Mouse (Mus musculus): ENCODE measurements around the gene Atn1. TPM values are rescaled to one million over a fixed set of nuclear protein-coding genes. Genes with fewer than 3 reads are reported as not detected.

The Atn1 gene
- polyA plus RNA-seq, 1 experiment, result 75.6 TPM

DNA sequence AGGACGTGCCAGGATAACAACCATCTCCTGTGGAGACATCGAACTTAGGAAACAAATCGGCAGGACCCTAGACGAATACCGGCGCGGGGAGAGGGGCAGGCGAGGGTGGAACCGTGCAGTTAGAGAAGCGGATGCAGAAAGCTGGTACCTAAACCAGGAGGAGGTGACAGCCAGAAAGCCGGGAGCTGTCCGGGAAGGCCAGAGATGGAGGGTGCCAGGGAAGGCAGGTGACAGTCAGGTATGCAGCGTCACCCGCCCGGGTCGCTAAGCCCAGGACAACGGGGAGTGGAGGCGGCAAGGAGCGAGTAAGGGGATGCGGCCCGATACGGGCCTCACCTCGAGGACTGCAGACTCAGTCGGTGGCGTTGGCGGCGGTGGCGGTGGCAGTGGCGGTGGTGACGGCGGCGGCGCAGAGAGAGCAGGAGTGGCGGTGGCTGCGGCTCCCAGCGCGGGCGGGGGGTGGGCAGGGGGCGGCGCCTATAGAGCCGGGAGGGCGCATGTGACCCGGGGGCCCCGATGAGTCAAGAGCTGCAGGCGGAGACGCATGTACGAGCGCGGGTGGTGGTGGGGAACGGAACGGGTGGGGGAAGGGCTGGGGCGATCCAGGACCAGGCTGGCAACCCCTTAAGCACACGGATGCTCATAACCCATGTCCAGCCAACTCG lies 12.9 kb upstream of the Atn1 start, which contains the start of gene Eno2:
TSS of gene Eno2 (minus strand) at position 573 of the 665 bp plus-strand sequence.
- DNase-seq (ENCODE audit: extremely low spot score in 1 of 2, low spot score in 1 of 2), result peak in 1 of 2 experiments; percentile 81

- no peak for DNase-seq (ENCODE audit: extremely low spot score in 1 of 2, low spot score in 1 of 2)
Measured at GRCm38 (mm10) chr6:124768704-124769044, 12.3 kb upstream of the Atn1 start.

DNA sequence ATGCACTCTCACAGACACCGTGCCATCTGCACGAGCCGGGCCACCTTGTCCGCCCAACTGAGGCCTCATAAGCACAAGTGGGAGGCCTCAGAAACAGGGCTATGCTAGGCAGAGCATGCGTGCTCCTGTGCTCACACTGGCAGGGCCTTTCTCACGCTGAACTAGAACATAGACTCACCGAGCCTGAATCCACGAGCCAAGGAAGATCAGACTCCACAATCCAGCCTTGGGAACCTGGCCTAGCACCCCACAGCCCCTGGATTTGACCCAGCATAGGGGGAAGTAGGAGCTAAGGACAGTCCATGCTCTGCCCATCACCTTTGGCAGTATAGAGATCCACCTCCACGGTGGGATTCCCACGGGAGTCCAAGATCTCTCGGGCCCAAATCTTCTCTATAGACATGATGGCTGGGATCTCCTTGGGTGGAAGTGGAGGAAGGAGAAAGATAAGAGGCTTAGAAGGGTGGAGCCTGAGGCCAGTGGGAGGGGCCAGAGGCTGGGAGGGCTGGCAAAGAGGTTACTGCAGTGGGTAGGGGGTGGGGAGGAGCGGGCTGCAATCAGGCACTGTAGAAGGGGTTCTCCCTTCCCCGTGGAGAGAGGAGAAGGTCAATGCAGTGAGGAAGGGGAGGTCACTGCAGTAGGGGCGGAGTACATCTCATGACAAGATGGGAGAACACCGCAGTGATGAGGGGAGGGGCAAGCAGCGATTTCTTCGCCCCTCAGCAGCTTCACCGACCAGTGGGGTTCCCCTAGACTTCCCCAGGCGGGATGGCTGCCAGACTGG lies 11.8 kb upstream of the Atn1 start:
- peak in 1 of 2 experiments; percentile 75 for DNase-seq (ENCODE audit: extremely low spot score in 1 of 2, low spot score in 1 of 2)

- no peak for DNase-seq (ENCODE audit: extremely low spot score in 1 of 2, low spot score in 1 of 2)
Measured at GRCm38 (mm10) chr6:124767536-124767919, 11.2 kb upstream of the Atn1 start.

DNA sequence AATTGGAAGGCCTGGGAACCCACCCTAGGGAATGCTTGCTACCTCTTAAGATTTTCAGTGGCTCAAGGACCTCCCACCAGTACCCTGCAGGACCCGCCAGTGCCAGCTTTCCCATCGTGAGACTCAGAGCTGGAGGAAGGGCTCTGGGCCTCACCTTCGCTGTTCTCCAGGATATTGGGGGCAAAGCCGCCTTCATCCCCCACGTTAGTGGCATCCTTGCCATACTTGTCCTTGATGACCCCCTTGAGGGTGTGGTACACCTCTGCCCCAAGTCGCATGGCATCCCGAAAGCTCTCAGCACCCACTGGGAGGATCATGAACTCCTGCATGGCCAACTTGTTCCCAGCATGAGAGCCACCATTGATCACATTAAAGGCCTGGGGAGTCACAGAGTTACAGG lies 9.6 kb upstream of the Atn1 start:
- no peak for DNase-seq (ENCODE audit: extremely low spot score in 1 of 2, low spot score in 1 of 2)

DNA sequence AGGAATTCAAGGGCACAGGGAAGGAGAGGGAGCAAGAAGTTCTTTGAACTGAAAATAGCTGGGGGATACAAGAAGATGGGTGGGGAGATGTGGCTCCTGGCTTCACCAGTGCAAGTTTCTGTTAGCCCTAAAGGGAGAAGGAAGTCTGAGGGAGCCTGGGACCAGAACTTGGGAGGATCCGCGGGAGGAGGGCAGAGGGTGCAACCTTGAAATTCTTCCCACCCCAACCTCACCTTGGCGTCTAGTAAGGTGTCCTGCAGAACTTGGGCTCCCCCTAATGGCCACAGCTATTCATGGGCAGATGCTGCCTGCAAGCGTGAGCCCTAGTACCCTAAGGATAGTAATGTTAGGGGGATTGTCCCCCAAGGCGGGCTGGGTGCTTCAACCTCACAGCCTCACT lies 2.9 kb upstream of the Atn1 start:
- peak; percentile 73 to 91 for DNase-seq (ENCODE audit: extremely low spot score in 1 of 2, low spot score in 1 of 2)

GRCm38 (mm10) chr6:124758849-124759232 lies 2.5 kb upstream of the Atn1 start:
- no peak for DNase-seq (ENCODE audit: extremely low spot score in 1 of 2, low spot score in 1 of 2)

DNA sequence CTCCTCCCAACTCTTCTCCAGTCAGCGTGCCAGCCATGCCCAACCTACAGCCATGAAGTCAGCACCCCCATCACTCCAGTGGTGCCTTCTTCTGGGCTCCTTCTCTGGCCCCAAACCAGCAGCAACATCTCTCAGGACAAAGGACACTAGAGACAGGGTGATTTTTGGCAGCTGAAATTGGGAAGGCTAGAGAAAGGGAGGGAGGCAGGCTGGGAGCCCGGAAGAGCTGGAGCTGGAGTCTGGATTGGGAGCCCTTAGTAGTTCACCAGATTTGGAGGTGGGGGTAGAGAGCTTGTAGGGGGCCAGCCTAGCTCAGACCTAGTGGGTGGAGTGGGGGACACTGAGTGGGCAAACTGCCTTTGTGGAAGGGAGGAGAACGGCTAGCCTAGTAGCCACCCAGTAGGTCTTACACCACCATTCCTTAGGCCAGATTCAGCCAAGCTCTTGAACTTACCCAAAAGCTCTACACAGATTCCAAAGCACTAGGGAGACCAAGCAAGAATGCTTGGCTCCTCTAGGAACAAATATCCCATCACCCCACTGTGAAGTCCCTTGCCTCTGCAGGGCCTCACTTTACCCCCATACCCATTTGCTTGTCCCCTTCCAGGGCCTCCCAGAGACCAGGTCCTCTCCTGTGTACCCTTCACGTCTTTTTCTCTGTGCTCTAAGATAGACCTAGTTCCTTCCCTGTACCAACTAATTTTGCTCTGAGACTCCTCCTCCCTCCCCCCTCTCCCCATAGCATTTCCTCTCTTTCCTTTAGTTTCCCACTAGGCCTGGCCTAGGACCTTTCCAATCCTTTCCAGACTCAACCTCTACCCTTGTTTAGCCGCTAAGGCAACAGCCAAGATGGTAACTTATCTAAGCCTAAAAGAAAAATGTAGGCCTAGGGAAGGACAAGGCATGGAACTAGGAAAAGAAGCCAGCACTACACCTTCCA lies 1.9 kb upstream of the Atn1 start:
- peak in 1 of 2 experiments; percentile 70 for DNase-seq (ENCODE audit: extremely low spot score in 1 of 2, low spot score in 1 of 2)

- no peak for DNase-seq (ENCODE audit: extremely low spot score in 1 of 2, low spot score in 1 of 2)
Measured at GRCm38 (mm10) chr6:124757351-124757880, 1.1 kb upstream of the Atn1 start.

- DNase-seq (ENCODE audit: extremely low spot score in 1 of 2, low spot score in 1 of 2), result peak in 1 of 2 experiments; percentile 78
Measured at GRCm38 (mm10) chr6:124756652-124757350, 477 bp upstream of the Atn1 start.

- no peak for DNase-seq (ENCODE audit: extremely low spot score in 1 of 2, low spot score in 1 of 2)
Measured at GRCm38 (mm10) chr6:124755306-124755705, 1.0 kb downstream of the Atn1 start.

DNA sequence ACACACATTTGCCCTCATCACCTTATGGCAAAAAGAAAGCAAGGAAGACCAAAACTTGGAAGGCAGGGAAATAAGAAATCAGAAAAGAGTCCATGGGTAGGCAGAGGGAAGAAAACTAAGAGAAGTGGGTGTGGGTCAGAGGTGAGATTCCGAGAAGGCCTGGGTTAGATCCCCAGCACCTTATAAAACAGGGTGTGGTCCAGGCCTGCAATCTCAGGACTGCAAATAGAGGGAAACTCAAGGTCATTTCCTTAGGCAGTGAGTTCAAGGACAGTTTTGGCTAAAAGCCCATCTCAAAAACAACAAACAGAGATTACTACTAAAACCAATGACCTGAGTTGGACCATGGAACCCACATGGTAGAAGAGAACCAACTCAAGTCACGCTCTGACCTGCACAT lies 2.5 kb downstream of the Atn1 start:
- DNase-seq (ENCODE audit: extremely low spot score in 1 of 2, low spot score in 1 of 2), result no peak

DNA sequence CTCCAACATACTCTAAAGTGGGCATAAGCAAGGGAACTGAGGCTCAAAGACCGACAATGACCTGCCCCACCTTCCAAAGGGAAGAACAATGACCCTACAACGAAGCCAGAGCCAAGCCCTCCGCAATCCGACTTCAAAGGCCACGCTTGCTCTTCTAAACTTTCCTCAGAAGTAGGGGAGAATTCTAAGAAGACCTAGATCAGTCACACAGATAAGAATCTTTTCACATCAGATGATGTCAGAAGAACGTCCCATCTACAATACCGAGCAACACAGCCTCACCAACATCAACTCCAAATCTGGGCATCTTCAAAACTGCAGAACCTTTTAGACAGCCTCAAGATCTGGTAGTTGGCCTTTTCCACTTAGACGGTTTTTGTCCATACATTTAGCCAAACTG lies 5.9 kb downstream of the Atn1 start:
- DNase-seq (ENCODE audit: extremely low spot score in 1 of 2, low spot score in 1 of 2), result no peak

DNA sequence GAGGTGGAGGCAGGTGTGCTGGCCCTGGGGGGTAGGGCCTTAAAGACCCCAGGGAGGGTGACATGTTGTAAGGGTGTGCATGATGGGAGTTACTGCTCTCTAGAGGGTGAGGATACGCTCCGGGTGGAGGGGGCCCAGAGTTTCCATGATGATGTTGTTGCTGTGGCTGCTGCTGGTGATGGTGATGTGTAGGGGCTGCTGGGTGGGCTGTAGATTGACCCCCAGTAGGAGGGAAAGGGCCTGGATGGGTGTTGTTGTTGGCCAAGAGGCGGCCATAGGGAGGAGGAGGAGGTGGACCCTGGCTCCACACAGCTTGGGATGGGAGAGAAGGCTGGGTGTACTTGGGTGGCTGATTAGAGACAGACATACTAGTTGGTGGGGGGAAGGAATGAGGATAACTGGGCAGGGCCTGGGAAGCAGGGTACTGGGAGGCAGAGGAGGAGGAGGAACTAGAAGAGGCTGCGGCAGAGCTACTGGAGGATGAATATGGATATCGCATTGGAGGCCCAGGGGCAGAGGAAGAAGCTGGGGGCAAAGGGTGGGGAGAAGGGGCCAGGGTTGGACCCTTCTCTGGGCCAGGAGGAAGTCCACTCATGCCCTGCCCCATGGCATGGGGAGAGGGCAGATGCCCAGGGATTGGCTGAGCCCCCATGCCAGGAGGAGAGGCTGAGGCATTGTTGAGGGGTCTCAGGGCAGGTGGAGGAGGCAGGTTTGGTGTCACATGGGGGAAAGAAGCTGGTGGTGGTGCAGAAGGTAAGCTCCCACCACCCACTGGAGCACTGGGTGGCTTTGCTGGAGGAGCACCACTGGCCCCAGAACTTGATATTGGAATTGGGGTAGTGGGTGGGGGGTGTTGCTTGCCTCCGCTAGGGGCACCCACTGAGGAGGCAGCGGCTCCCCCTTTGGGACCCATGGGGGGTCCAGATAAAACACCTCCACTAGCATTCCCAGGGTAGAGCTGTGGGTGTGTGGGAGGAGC lies 9.4 kb downstream of the Atn1 start:
- DNase-seq (ENCODE audit: extremely low spot score in 1 of 2, low spot score in 1 of 2), result no peak

DNA sequence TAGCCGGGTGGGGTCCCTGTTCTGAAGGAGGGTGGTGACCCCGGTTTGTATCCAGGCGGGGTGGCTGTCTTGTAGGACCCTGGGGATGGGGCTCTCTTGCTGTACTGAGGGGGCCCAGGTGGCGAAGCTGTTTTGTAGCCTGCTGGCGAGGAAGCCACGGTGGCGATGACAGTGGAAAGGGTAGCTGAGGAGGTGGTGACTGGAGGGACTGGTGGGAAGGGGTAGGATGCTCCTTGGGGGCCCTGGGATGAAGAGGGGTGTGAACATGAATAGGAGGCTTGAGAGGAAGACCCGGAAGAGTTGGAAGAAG lies 10.1 kb downstream of the Atn1 start:
- DNase-seq (ENCODE audit: extremely low spot score in 1 of 2, low spot score in 1 of 2), result no peak

GRCm38 (mm10) chr6:124745490-124746295 lies 10.6 kb downstream of the Atn1 start:
- DNase-seq (ENCODE audit: extremely low spot score in 1 of 2, low spot score in 1 of 2), result peak; percentile 85 to 94

DNA sequence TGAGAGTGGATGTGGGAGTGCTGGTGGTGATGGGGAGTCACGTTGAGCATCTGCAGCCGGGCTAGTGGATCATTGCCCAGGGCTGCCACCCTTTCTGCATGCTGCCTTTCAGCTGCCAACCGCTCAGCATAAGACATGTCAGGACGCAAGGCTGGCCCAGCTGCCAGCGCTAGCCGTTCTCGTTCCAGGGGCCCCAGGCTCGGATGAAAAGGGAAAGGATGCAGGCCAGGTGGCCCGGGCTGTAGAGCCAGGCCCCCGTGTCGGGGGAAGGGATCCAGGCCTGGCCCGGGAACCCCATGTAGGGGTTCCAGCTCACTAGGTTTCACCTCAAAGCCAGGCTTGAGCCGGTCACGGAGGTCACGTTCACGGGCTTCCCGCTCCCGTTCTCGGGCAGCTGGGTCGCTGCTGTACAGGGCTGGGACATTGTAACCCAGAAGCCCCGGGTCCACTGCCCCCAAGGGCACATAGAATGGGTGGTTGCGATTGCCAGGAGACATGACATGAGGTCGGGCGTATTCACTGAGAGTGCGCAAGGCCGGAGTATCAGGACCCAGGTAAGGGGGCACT lies 11.5 kb downstream of the Atn1 start:
- no peak for DNase-seq (ENCODE audit: extremely low spot score in 1 of 2, low spot score in 1 of 2)

- no peak for DNase-seq (ENCODE audit: extremely low spot score in 1 of 2, low spot score in 1 of 2)
Measured at GRCm38 (mm10) chr6:124743647-124744046, 12.7 kb downstream of the Atn1 start.

All from frontal cortex, adult 2 months (tissue).